Comparison of ENCODE assay signal across 16 mouse cellular contexts in genomic region chr8:90490734-90491441, GRCm38 (mm10).
DNase-seq lines count a peak whose midpoint lies in the region; ATAC-seq and TF ChIP-seq lines count a peak whose summit lies in the region.
"Had no signal": no experiment of that assay in that cellular context is flagged by ENCODE, and none has a peak within 500 bp of the region (broad histone marks: within the 10 kb centered on the region; RNA-seq: fewer than 3 reads in every experiment).

No protein-coding gene starts in this region.

- H3K4me3 ChIP-seq in heart, embryonic 10.5 days = 0 out of 2 replicates have a peak overlapping the region, but pooled peaks have one; percentile 22
- no peak overlapping the region for H3K4me3 ChIP-seq in left cerebral cortex, adult 2 months
- no peak overlapping the region for H3K4me3 ChIP-seq in hindbrain, postnatal 0 days (ENCODE audit: low read length)
- no peak overlapping the region for H3K4me3 ChIP-seq in neural tube, embryonic 15.5 days (replicated peaks)
- H3K4me3 ChIP-seq: erythroblast, embryonic 14.5 days; intestine, embryonic 15.5 days; limb, embryonic 13.5 days had no signal

- no peak for TF ChIP-seq CTCF in left cerebral cortex, adult 2 months (IDR thresholded peaks at IDR 0.05)
- TF ChIP-seq CTCF in hindbrain, postnatal 0 days (IDR thresholded peaks at IDR 0.05; ENCODE audit: low read depth) = no peak

- no peaks in the 10 kb centered on the region for H3K27me3 ChIP-seq in heart, embryonic 10.5 days (ENCODE audit: insufficient read depth, poor library complexity, severe bottlenecking)
- H3K27me3 ChIP-seq in hindbrain, postnatal 0 days (ENCODE audit: insufficient read depth, low read length) = no peaks in the 10 kb centered on the region
- H3K27me3 ChIP-seq in neural tube, embryonic 15.5 days (replicated peaks) = no peaks in the 10 kb centered on the region
- H3K27me3 ChIP-seq: intestine, embryonic 15.5 days; limb, embryonic 13.5 days had no signal

- ATAC-seq in hindbrain, postnatal 0 days = no peak
- peak; percentile 57 for ATAC-seq in neural tube, embryonic 15.5 days (ENCODE audit: low FRiP score)
- no peak for ATAC-seq in erythroblast, adult 5-6 weeks (replicated peaks; ENCODE audit: low FRiP score, poor library complexity, severe bottlenecking)
- ATAC-seq: intestine, embryonic 15.5 days had no signal

- H3K9ac ChIP-seq in hindbrain, postnatal 0 days (replicated peaks; ENCODE audit: low read length) = no peak overlapping the region
- H3K9ac ChIP-seq in neural tube, embryonic 15.5 days (replicated peaks) = no peak overlapping the region
- H3K9ac ChIP-seq: intestine, embryonic 15.5 days; limb, embryonic 13.5 days had no signal

- WGBS in heart, embryonic 10.5 days = 51% methylated on average over 17 of the region's 17 CpGs
- WGBS in hindbrain, postnatal 0 days = 46% methylated on average over 17 of the region's 17 CpGs
- WGBS in neural tube, embryonic 15.5 days = 41% methylated on average over 17 of the region's 17 CpGs

- no peak for DNase-seq in heart, embryonic 10.5 days (ENCODE audit: low spot score)
- DNase-seq in heart, postnatal 25 days (ENCODE audit: low spot score) = no peak
- no peak for DNase-seq in left cerebral cortex, adult 2 months (ENCODE audit: extremely low spot score in 1 of 2, low spot score in 2 of 2)
- no peak for DNase-seq in left cerebral cortex, postnatal 14 days (ENCODE audit: low spot score in 2 of 2)
- peak; percentile 49 for DNase-seq in hindbrain, postnatal 0 days (ENCODE audit: low spot score)
- DNase-seq in cerebellum, adult 8-10 months = no peak
- DNase-seq: adrenal gland, postnatal 25 days; cerebellum, adult 11 months; kidney, postnatal 10 days; lung, adult 2 months; thymus, postnatal 14 days had no signal

- H3K4me1 ChIP-seq in heart, embryonic 10.5 days = peaks cover 12% of the 10 kb centered on the region
- peaks cover 19% of the 10 kb centered on the region; the same call in 1 of the 2 replicates for H3K4me1 ChIP-seq in hindbrain, postnatal 0 days (ENCODE audit: insufficient read depth, low read length)
- peaks cover 36% of the 10 kb centered on the region for H3K4me1 ChIP-seq in neural tube, embryonic 15.5 days
- H3K4me1 ChIP-seq: intestine, embryonic 15.5 days had no signal

- H3K9me3 ChIP-seq in heart, embryonic 10.5 days = no peaks in the 10 kb centered on the region
- no peaks in the 10 kb centered on the region for H3K9me3 ChIP-seq in hindbrain, postnatal 0 days (ENCODE audit: low read length)
- H3K9me3 ChIP-seq in neural tube, embryonic 15.5 days (replicated peaks) = no peaks in the 10 kb centered on the region
- H3K9me3 ChIP-seq: intestine, embryonic 15.5 days; limb, embryonic 13.5 days had no signal

- intact Hi-C loops in heart, postnatal 25 days (cut with DNase I) = no loop called here
- intact Hi-C loops in left cerebral cortex, adult 2 months (cut with DNase I) = no loop called here
- intact Hi-C loops in left cerebral cortex, postnatal 14 days (cut with DNase I) = loop anchor here (10.0 kb wide), 2 partner anchors 146 to 486 kb away; partner anchors contain the start of gene Tox3

- H3K4me2 ChIP-seq in hindbrain, postnatal 0 days (ENCODE audit: low read depth, low read length) = peak overlapping the region; percentile 22; the same call in 1 of the 2 replicates
- H3K4me2 ChIP-seq in neural tube, embryonic 15.5 days = peak overlapping the region; percentile 32
- H3K4me2 ChIP-seq: intestine, embryonic 15.5 days; limb, embryonic 13.5 days had no signal

- H3K27ac ChIP-seq in heart, embryonic 10.5 days = no peak overlapping the region
- peak overlapping the region; percentile 51; the same call in 1 of the 2 replicates for H3K27ac ChIP-seq in left cerebral cortex, adult 2 months
- no peak overlapping the region for H3K27ac ChIP-seq in hindbrain, postnatal 0 days
- H3K27ac ChIP-seq in neural tube, embryonic 15.5 days (replicated peaks) = 0 out of 2 replicates have a peak overlapping the region, but pooled peaks have one; percentile 37
- H3K27ac ChIP-seq: intestine, embryonic 15.5 days; limb, embryonic 13.5 days had no signal

- H3K36me3 ChIP-seq in heart, embryonic 10.5 days = no peaks in the 10 kb centered on the region
- H3K36me3 ChIP-seq in hindbrain, postnatal 0 days (ENCODE audit: insufficient read depth, low read length) = no peaks in the 10 kb centered on the region
- no peaks in the 10 kb centered on the region for H3K36me3 ChIP-seq in neural tube, embryonic 15.5 days
- H3K36me3 ChIP-seq: intestine, embryonic 15.5 days; limb, embryonic 13.5 days had no signal

Comparison
In these comparisons a context has a peak if more than half of its experiments do, and no peak if none do; other contexts are left out.
1. H3K27ac ChIP-seq: peak in left cerebral cortex, adult 2 months (single experiment) and neural tube, embryonic 15.5 days (single experiment); none in heart, embryonic 10.5 days (single experiment) and hindbrain, postnatal 0 days (single experiment).